Mouse (Mus musculus): ENCODE measurements around the gene Vps53. TPM values are rescaled to one million over a fixed set of nuclear protein-coding genes. Genes with fewer than 3 reads are reported as not detected.

Gene Vps53
- polyA plus RNA-seq, 1 experiment from 2014 or later = 48.5 TPM

DNA sequence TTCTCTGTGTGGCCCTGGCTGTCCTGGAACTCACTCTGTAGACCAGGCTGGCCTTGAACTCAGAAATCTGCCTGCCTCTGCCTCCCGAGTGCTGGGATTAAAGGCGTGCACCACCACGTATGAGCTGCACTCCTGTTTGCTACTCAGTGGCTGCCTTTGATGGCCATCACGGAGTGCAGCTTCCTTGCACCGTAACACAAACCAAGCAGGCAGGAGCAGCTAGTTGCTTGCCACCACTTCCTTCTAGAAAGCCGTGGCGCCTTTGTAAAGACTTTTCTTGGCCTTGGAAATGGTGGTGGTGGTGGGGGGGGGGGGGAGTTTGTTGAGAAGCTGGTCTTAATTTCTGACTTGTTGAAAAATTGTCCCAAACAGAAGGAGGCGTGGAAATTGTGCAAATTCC is 139.3 kb downstream of the Vps53 start:
- H3K9ac ChIP-seq (ENCODE audit: low read length) = no peak overlapping the region
- no peaks in the 10 kb centered on the region for H3K27me3 ChIP-seq (ENCODE audit: control insufficient read depth, insufficient read depth, low read length)
- no peaks in the 10 kb centered on the region for H3K9me3 ChIP-seq (replicated peaks; ENCODE audit: control insufficient read depth, low read length)
- no peak overlapping the region for H3K4me2 ChIP-seq (ENCODE audit: low read depth, low read length)
- no peaks in the 10 kb centered on the region for H3K36me3 ChIP-seq (ENCODE audit: control insufficient read depth, insufficient read depth, low read length)
- no peak for ATAC-seq (ENCODE audit: insufficient read depth, low FRiP score)
- peaks cover 14% of the 10 kb centered on the region; the same call in 1 of the 2 replicates for H3K4me1 ChIP-seq (ENCODE audit: control insufficient read depth, insufficient read depth, low read length)
- WGBS = 83% methylated on average over 8 of the region's 8 CpGs
- no peak overlapping the region for H3K4me3 ChIP-seq (replicated peaks; ENCODE audit: low read length)
- no peak overlapping the region for H3K27ac ChIP-seq (ENCODE audit: low read length)

DNA sequence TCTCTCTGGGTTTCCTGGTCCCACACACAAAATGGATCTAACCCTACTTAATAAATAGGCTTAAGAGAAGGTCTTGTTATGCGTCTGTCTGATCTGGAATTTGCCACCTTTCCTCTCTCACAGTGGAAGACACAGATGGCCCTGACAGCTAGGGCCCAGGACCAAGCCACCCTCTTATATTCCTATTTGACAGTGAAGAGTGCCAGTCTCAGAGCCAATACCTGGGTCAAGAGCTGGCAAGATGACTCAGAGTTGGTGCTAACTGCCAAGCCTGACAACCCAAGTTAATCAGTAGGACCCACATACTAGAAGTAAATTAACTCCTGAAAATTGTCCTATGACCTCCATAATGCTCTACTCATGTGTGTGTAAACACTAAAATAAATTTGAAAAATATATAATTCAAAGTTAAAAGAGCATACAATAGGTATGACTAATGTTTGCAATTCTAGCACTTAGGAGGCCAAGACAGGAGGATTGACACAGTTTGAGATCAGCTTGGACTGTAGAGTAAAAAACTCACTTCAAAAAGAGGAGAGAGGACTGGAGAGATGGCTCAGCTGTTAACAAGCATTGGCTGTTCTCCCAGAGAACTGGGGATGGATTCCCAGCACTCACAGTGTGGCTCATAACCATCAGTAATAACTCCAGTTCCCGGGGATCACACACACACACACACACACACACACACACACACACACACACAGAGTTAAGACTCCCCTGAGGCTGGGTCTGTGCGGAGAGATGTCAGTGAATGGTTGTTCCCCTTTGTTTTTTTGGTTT is 140.0 kb downstream of the Vps53 start:
- Histone ChIP-seq H3K9me3 (replicated peaks; ENCODE audit: control insufficient read depth, low read length) (no peaks in the 10 kb centered on the region), H3K4me3 (replicated peaks; ENCODE audit: low read length) (no peak overlapping the region), H3K27ac (ENCODE audit: low read length) (no peak overlapping the region), H3K4me2 (ENCODE audit: low read depth, low read length) (no peak overlapping the region), H3K9ac (ENCODE audit: low read length) (no peak overlapping the region), H3K4me1 (ENCODE audit: control insufficient read depth, insufficient read depth, low read length) (peaks cover 14% of the 10 kb centered on the region; the same call in 1 of the 2 replicates), H3K27me3 (ENCODE audit: control insufficient read depth, insufficient read depth, low read length) (no peaks in the 10 kb centered on the region), H3K36me3 (ENCODE audit: control insufficient read depth, insufficient read depth, low read length) (no peaks in the 10 kb centered on the region)
- no peak for ATAC-seq (ENCODE audit: insufficient read depth, low FRiP score)
- WGBS = 80% methylated on average over 3 of the region's 3 CpGs

DNA sequence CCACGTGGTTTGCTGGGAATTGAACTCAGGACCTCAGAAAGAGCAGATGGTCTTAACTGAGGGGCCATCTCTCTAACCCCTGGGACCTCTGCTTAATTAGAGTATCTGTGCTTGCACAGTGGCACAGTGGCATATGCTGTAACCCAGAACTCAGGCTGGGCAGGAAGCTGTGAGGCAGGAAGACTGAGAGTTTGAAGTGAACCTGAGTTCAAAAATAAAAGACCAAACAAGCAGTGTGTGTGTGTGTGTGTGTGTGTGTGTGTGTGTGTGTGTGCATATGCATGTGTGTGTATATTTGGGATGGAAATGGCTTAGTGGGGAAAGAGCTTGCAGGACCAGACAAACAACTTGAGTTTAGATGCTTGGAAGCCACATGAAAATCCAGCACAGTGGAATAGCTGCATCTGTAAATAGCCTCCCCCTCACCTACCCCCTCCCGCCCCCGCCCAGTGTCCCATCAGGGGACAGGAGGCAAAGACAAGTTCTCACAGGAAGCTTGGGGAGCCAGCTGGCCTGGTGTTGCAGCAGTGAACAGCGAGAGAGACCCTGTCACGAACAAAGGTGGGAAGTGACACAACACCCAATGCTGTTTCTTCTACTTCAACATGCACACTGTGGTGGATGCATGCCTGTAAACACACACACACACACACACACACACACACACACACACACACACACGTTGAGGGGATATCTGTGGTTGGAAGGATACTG is 141.7 kb downstream of the Vps53 start:
- H3K9ac ChIP-seq (ENCODE audit: low read length) = no peak overlapping the region
- no peak for ATAC-seq (ENCODE audit: insufficient read depth, low FRiP score)
- no peaks in the 10 kb centered on the region for H3K27me3 ChIP-seq (ENCODE audit: control insufficient read depth, insufficient read depth, low read length)
- peaks cover 11% of the 10 kb centered on the region; the same call in 1 of the 2 replicates for H3K4me1 ChIP-seq (ENCODE audit: control insufficient read depth, insufficient read depth, low read length)
- no peak overlapping the region for H3K4me2 ChIP-seq (ENCODE audit: low read depth, low read length)
- WGBS = 43% methylated on average over 6 of the region's 6 CpGs
- no peak overlapping the region for H3K4me3 ChIP-seq (replicated peaks; ENCODE audit: low read length)
- no peaks in the 10 kb centered on the region for H3K36me3 ChIP-seq (ENCODE audit: control insufficient read depth, insufficient read depth, low read length)
- no peak overlapping the region for H3K27ac ChIP-seq (ENCODE audit: low read length)
- no peaks in the 10 kb centered on the region for H3K9me3 ChIP-seq (replicated peaks; ENCODE audit: control insufficient read depth, low read length)

DNA sequence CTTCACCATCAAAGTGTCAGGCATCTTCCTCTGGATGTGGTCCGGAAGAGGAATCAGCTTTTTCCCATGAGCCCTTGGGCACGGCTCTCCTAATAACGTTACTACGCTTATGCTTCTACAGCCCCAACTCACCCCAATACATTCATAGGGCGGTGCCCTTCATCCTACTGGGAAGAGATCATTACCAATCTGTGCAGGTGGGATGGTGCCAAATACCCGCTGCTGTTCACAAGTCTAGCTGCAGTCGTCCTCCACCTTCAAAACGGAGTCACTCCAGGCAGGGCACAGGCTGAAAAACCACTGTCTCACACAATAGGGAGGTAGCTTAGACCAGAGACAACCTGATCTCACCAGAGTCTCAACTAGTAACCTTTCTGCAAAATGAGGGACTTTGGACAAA is 144.3 kb downstream of the Vps53 start:
- WGBS = 84% methylated on average over 8 of the region's 8 CpGs

DNA sequence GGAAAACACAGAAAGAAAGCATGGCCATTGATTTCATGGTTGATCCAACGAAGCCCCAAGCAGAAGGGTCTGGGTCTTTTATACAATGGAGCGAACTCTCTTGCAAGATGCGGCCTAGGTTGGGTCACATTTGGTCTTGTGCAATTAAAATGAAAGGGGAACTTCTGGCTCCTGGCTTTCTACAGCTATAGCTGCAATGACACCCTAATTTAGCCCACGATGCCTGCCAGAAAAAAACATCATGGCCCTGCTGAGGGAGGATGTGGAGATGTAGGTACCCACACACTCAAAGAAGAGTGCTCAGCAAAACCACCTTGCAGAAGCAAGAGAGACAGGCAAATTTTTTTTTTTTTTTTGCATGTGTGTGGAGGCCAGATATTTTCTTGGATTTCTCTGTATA is 145.6 kb downstream of the Vps53 start:
- no peak overlapping the region for H3K9ac ChIP-seq (ENCODE audit: low read length)
- no peaks in the 10 kb centered on the region for H3K9me3 ChIP-seq (replicated peaks; ENCODE audit: control insufficient read depth, low read length)
- H3K4me1 ChIP-seq (ENCODE audit: control insufficient read depth, insufficient read depth, low read length) = peaks cover 7% of the 10 kb centered on the region
- no peak overlapping the region for H3K4me2 ChIP-seq (ENCODE audit: low read depth, low read length)
- no peaks in the 10 kb centered on the region for H3K36me3 ChIP-seq (ENCODE audit: control insufficient read depth, insufficient read depth, low read length)
- 86% methylated on average over 4 of the region's 4 CpGs for whole genome bisulfite sequencing
- H3K27me3 ChIP-seq (ENCODE audit: control insufficient read depth, insufficient read depth, low read length) = no peaks in the 10 kb centered on the region
- ATAC-seq (ENCODE audit: insufficient read depth, low FRiP score) = no peak
- no peak overlapping the region for H3K27ac ChIP-seq (ENCODE audit: low read length)
- H3K4me3 ChIP-seq (replicated peaks; ENCODE audit: low read length) = no peak overlapping the region

More for the DNA sequence above, 144.3 kb downstream of the Vps53 start:
- Histone ChIP-seq H3K27ac (ENCODE audit: low read length) (no peak overlapping the region), H3K36me3 (ENCODE audit: control insufficient read depth, insufficient read depth, low read length) (no peaks in the 10 kb centered on the region), H3K27me3 (ENCODE audit: control insufficient read depth, insufficient read depth, low read length) (no peaks in the 10 kb centered on the region), H3K9ac (ENCODE audit: low read length) (no peak overlapping the region), H3K4me2 (ENCODE audit: low read depth, low read length) (no peak overlapping the region), H3K4me1 (ENCODE audit: control insufficient read depth, insufficient read depth, low read length) (peaks cover 5% of the 10 kb centered on the region; the same call in 1 of the 2 replicates), H3K4me3 (replicated peaks; ENCODE audit: low read length) (no peak overlapping the region), H3K9me3 (replicated peaks; ENCODE audit: control insufficient read depth, low read length) (no peaks in the 10 kb centered on the region)
- no peak for ATAC-seq (ENCODE audit: insufficient read depth, low FRiP score)

DNA sequence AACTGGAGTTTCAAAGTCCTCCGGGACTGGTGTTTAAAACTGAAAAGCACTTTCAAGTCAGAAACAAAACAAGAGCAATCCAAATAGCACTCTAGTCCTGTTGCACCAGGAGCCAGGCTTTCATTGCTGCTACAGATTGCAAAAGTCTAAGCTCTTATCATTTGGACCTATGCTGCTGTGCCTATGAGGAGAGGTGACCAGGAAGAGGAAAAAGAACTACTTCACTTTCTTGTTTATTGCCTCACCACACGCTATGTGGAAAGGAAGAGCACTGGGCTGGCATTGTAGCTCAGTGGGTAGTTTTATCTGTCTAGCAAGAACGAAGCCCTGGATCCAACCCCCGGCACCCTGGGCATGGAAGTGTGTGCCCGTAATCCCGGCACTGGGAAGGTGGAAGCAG is 146.1 kb downstream of the Vps53 start:
- peaks cover 8% of the 10 kb centered on the region for H3K4me1 ChIP-seq (ENCODE audit: control insufficient read depth, insufficient read depth, low read length)
- H3K27me3 ChIP-seq (ENCODE audit: control insufficient read depth, insufficient read depth, low read length) = no peaks in the 10 kb centered on the region
- no peak for ATAC-seq (ENCODE audit: insufficient read depth, low FRiP score)
- H3K27ac ChIP-seq (ENCODE audit: low read length) = no peak overlapping the region
- H3K36me3 ChIP-seq (ENCODE audit: control insufficient read depth, insufficient read depth, low read length) = no peaks in the 10 kb centered on the region
- no peak overlapping the region for H3K4me2 ChIP-seq (ENCODE audit: low read depth, low read length)
- H3K4me3 ChIP-seq (replicated peaks; ENCODE audit: low read length) = no peak overlapping the region
- no peaks in the 10 kb centered on the region for H3K9me3 ChIP-seq (replicated peaks; ENCODE audit: control insufficient read depth, low read length)
- 76% methylated on average over 6 of the region's 6 CpGs for WGBS
- H3K9ac ChIP-seq (ENCODE audit: low read length) = no peak overlapping the region

DNA sequence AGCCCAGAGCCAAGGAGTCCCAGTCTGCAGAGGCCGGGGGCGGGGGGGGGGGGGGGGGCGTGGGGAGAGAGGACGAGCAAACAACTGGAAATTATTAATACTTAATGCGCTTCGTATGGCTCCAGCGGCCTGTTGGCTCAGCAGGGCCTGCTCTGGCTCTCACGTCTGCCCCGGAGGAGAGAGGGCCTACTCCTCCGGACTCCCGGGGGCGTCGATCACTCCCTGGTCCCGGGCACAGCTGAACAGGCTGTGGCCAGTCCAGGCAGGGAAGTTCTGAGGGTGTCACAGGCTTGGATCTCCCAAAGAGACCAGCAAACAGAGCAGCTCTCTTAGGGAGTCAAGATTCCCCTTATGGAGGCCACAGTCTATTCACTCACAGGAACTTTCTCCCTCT is 151.4 kb downstream of the Vps53 start:
- H3K27ac ChIP-seq (ENCODE audit: low read length) = peak overlapping the region; percentile 88
- H3K36me3 ChIP-seq (ENCODE audit: control insufficient read depth, insufficient read depth, low read length) = no peaks in the 10 kb centered on the region; the same call in 1 of the 2 replicates
- peak overlapping the region; percentile 95 for H3K4me3 ChIP-seq (replicated peaks; ENCODE audit: low read length)
- peak; percentile 22; the same call in 1 of the 2 replicates for ATAC-seq (ENCODE audit: insufficient read depth, low FRiP score)
- no peaks in the 10 kb centered on the region for H3K27me3 ChIP-seq (ENCODE audit: control insufficient read depth, insufficient read depth, low read length)
- H3K4me1 ChIP-seq (ENCODE audit: control insufficient read depth, insufficient read depth, low read length) = peaks cover 19% of the 10 kb centered on the region; the same call in 1 of the 2 replicates
- H3K9ac ChIP-seq (ENCODE audit: low read length) = peak overlapping the region; percentile 94
- 3% methylated on average over 12 of the region's 14 CpGs for WGBS
- no peaks in the 10 kb centered on the region for H3K9me3 ChIP-seq (replicated peaks; ENCODE audit: control insufficient read depth, low read length)
- peak overlapping the region; percentile 82 for H3K4me2 ChIP-seq (ENCODE audit: low read depth, low read length)

DNA sequence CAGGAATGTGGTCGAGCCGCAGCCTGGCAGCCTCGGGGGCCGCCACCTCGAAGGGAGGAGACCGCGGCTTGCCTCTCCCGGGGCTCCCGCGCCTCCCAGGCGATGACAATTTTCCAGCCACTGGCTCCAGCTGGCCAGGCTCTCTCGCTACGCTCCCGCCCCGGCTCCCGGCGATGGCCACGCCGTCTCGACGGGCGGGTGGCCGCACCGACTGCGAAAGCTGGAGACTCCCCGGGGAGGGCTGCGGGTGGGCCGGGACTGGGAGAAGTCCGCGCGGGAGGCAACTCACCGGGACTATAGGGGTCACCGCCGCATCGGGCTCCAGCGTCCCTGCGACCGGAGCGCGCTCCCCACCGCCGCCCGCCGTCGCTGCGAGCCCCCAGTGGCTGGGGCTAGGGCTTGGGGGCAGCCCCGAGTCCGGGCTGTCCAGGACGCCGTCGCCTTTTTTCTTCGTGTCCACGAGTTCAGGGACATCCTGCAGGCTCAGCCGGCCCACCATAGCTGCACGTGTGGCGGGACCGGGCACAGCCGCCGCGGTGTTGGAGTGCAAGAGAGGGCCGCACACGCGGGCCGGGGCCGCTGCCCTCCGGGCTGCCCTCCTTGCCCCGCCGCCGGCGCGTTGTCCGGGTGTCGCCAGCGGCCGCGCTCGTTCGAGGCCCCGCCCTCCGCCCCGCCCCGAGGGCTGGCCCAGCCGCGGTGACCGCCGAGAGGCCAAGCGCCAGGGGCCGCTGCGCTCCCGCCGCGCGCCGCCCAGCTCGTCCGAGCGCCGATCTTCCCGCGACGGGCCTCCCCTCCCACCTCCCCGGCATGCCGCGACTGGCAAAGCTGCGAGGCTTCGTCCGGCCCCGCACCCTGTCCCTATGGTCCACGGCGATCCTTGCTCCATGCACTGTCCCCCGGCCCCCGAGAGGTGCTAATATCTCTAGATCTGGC is 152.0 kb downstream of the Vps53 start, which contains the start of gene Rflnb:
Gene Rflnb, minus strand, starts transcription at position 644 of the 933 bp plus-strand sequence.
- no peaks in the 10 kb centered on the region; the same call in 1 of the 2 replicates for H3K36me3 ChIP-seq (ENCODE audit: control insufficient read depth, insufficient read depth, low read length)
- peak within 1 kb of the TSS; percentile 94 for H3K9ac ChIP-seq (ENCODE audit: low read length)
- no peaks in the 10 kb centered on the region for H3K27me3 ChIP-seq (ENCODE audit: control insufficient read depth, insufficient read depth, low read length)
- H3K9me3 ChIP-seq (replicated peaks; ENCODE audit: control insufficient read depth, low read length) = no peaks in the 10 kb centered on the region
- peak within 1 kb of the TSS; percentile 88 for H3K27ac ChIP-seq (ENCODE audit: low read length)
- H3K4me1 ChIP-seq (ENCODE audit: control insufficient read depth, insufficient read depth, low read length) = peaks cover 19% of the 10 kb centered on the region; the same call in 1 of the 2 replicates
- under 1% methylated on average over 103 of the region's 112 CpGs for WGBS
- peak within 1 kb of the TSS; percentile 82 for H3K4me2 ChIP-seq (ENCODE audit: low read depth, low read length)
- peak within 1 kb of the TSS; percentile 95 for H3K4me3 ChIP-seq (replicated peaks; ENCODE audit: low read length)
- ATAC-seq (ENCODE audit: insufficient read depth, low FRiP score) = peak; percentile 94
